Mouse (Mus musculus) liver, embryonic 14.5 days (tissue): ENCODE measurements around the gene Eng. TPM values are rescaled to one million over a fixed set of nuclear protein-coding genes. Genes with fewer than 3 reads are reported as not detected.

Experiments
- ATAC-seq: fragments of 200-750 bp; cut with Nextera tagmentation; 2 replicates; pipeline ENCODE4 v1.8.0; 2017; ENCODE audit warnings: moderate number of reproducible peaks, mild to moderate bottlenecking, moderate library complexity; ENCODE audit not compliant: insufficient read depth
- DNase-seq, 3 experiments: peaks; one replicate each; pipeline ENCODE4 v3.0.0-alpha.2; 2012 to 2013; ENCODE audit warnings: low read depth in 3 of 3, low spot score in 3 of 3
- H3K27ac ChIP-seq: fragments of 300-500 bp; sonication (generic); 2 replicates; pipeline ENCODE4 v1.5.1; 2014; ENCODE audit warnings: moderate library complexity, mild to moderate bottlenecking, control low read depth, inconsistent platforms
- H3K27me3 ChIP-seq: fragments of 300-500 bp; sonication (generic); 2 replicates; pipeline ENCODE4 v1.6.1; 2014; ENCODE audit warnings: mild to moderate bottlenecking, low read length, moderate library complexity; ENCODE audit not compliant: control insufficient read depth, insufficient read depth
- H3K36me3 ChIP-seq: fragments of 300-500 bp; sonication (generic); replicated peaks from 2 replicates; pipeline ENCODE4 v1.6.1; 2014; ENCODE audit warnings: low read depth; ENCODE audit not compliant: control insufficient read depth, insufficient read depth
- H3K4me1 ChIP-seq, 2 experiments: fragments of 200-500 bp in 1 of 2; fragments of 300-500 bp in 1 of 2; sonication (generic) in 1 of 2; replicated peaks; 2 replicates each; pipeline ENCODE4 v1.6.1; 2012 to 2014; ENCODE audit warnings: antibody characterized with exemption in 1 of 2, inconsistent platforms in 1 of 2, low read length in 1 of 2; ENCODE audit not compliant: control insufficient read depth in 2 of 2, insufficient read depth in 2 of 2
- H3K4me2 ChIP-seq: fragments of 300-500 bp; sonication (generic); 2 replicates; pipeline ENCODE4 v1.6.1; 2014; ENCODE audit warnings: low read depth, mild to moderate bottlenecking, control low read depth, moderate library complexity
- H3K4me3 ChIP-seq, 2 experiments: fragments of 200-500 bp in 1 of 2; fragments of 300-500 bp in 1 of 2; sonication (generic) in 1 of 2; 2 replicates each; pipeline ENCODE4 v1.5.1; 2012 to 2014; ENCODE audit warnings: low read depth in 2 of 2, low read length in 2 of 2, mild to moderate bottlenecking in 2 of 2, control low read depth in 1 of 2, inconsistent platforms in 1 of 2, moderate library complexity in 1 of 2; ENCODE audit not compliant: insufficient read depth in 1 of 2
- H3K9ac ChIP-seq: fragments of 300-500 bp; sonication (generic); replicated peaks from 2 replicates; pipeline ENCODE4 v1.6.1; 2014; ENCODE audit warnings: mild to moderate bottlenecking, control low read depth, moderate library complexity
- H3K9me3 ChIP-seq: fragments of 300-500 bp; sonication (generic); 2 replicates; pipeline ENCODE4 v1.6.1; 2016; ENCODE audit warnings: low read length, mixed read lengths; ENCODE audit not compliant: control insufficient read depth
- CTCF ChIP-seq: IDR thresholded peaks from 2 replicates; pipeline ENCODE4 v1.5.1; 2016; ENCODE audit warnings: antibody characterized with exemption, low read depth, control low read depth
- EP300 ChIP-seq: IDR thresholded peaks from 2 replicates; pipeline ENCODE4 v1.6.1; 2016; ENCODE audit warnings: antibody characterized with exemption, low read depth
- WGBS: fragments of 180-500 bp; shearing (Covaris S2); extraction: QIAGEN DNeasy Blood & Tissue Kit; methylation state at CpG from one replicate; pipeline ENCODE4 v1.1.7; 2014; ENCODE audit not compliant: insufficient replicate concordance; 5-methylcytosine and 5-hydroxymethylcytosine counted together
- polyA plus RNA-seq, 2 experiments: library from polyadenylated mRNA; depleted of rRNA in 1 of 2; stranded (reverse) in 1 of 2; unstranded in 1 of 2; fragments of >200 nt; fragmentation: Nextera tagmentation in 1 of 2; extraction: Ambion mirVana in 1 of 2; gene quantifications; 2 replicates each; pipeline versions ENCODE4 v1.2.1 to v1.2.3; 2012 to 2014

Gene Eng
- polyA plus RNA-seq, 2 experiments, result 13.9 to 15.4 TPM

DNA sequence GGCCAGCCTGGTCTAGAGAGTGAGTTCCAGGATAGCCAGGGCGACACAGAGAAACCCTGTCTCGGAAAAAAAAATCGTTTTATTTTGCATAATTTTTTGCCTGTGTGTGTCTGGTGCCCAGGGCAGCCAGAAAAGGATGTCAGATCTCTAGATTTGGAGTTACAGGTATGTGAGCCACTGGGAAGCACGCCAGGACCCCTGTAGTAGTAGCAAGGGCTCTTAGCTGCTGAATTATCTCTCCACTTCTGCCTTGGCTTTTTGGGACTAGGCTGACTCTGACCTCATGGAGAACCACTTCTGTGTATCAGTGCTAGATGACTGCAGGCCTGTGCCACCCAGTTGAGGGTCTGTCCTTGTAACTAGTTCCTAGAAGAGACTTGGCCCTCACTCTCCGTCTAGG is 4.6 kb upstream of the Eng start:
- H3K4me1 ChIP-seq, result peaks cover 23 to 26% of the 10 kb centered on the region in 2 experiments
- H3K9me3 ChIP-seq, result no peaks in the 10 kb centered on the region
- H3K4me2 ChIP-seq, result no peak overlapping the region
- WGBS, result 66% methylated on average over 5 of the region's 5 CpGs
- H3K4me3 ChIP-seq, result no peak overlapping the region
- no peak for DNase-seq
- TF ChIP-seq CTCF (no peak), EP300 (no peak)
- no peaks in the 10 kb centered on the region for H3K27me3 ChIP-seq
- no peak overlapping the region for H3K27ac ChIP-seq
- no peaks in the 10 kb centered on the region for H3K36me3 ChIP-seq
- H3K9ac ChIP-seq, result no peak overlapping the region
- ATAC-seq, result no peak

DNA sequence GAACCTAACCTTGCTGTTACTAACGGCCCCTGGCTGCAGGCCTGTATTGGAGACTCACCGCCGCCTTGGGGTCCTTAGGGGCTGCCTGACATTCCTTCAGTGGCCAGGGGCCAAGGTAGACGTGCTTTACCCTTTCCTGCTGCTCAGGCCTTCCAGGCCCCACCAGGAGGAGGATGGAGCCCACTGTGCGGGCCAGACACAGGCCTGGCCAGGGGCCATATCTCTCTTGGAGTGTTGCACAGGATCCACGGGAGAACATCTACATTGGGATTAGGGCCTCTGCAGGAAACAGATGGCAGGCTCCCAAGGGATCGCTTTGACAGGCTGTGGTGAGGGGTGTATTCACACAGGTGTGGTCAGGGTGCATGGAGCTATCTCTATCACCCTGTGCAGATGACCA is 3.6 kb upstream of the Eng start:
- Histone ChIP-seq H3K27me3 (no peaks in the 10 kb centered on the region), H3K36me3 (no peaks in the 10 kb centered on the region), H3K27ac (no peak overlapping the region), H3K9me3 (no peaks in the 10 kb centered on the region), H3K9ac (no peak overlapping the region), H3K4me1 (peaks cover 23 to 25% of the 10 kb centered on the region in 2 experiments), H3K4me2 (no peak overlapping the region), H3K4me3 (no peak overlapping the region)
- 63% methylated on average over 7 of the region's 7 CpGs for WGBS
- DNase-seq, result no peak
- TF ChIP-seq CTCF (no peak), EP300 (no peak)
- ATAC-seq, result no peak

DNA sequence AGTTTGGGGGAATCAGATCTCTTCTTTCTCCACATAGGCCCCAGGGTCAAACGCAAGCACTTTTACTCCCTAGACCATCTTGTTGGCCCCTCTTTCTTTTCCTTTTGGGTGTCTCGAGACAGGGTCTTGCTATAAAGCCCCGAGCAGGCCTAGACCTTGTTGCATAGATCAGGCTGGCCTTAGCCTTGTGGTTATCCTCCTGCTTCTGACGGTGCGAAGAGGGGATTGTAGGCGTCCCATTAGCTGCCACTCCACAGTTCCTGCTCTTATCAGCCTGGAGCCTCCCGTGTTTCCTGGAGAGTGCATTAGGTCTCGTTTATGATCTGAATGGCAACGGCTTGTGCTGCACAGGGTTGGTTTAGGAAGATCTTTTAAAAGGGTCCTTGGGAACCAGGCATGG is 2.3 kb upstream of the Eng start:
- 36% methylated on average over 9 of the region's 9 CpGs for WGBS
- Histone ChIP-seq H3K4me3 (no peak overlapping the region), H3K4me1 (peaks cover 23 to 25% of the 10 kb centered on the region in 2 experiments), H3K27me3 (no peaks in the 10 kb centered on the region), H3K9me3 (no peaks in the 10 kb centered on the region), H3K27ac (no peak overlapping the region; the same call in 1 of the 2 replicates), H3K9ac (no peak overlapping the region), H3K36me3 (no peaks in the 10 kb centered on the region), H3K4me2 (no peak overlapping the region)
- no peak for ATAC-seq
- TF ChIP-seq CTCF, result no peak
- TF ChIP-seq EP300, result no peak
- no peak for DNase-seq

DNA sequence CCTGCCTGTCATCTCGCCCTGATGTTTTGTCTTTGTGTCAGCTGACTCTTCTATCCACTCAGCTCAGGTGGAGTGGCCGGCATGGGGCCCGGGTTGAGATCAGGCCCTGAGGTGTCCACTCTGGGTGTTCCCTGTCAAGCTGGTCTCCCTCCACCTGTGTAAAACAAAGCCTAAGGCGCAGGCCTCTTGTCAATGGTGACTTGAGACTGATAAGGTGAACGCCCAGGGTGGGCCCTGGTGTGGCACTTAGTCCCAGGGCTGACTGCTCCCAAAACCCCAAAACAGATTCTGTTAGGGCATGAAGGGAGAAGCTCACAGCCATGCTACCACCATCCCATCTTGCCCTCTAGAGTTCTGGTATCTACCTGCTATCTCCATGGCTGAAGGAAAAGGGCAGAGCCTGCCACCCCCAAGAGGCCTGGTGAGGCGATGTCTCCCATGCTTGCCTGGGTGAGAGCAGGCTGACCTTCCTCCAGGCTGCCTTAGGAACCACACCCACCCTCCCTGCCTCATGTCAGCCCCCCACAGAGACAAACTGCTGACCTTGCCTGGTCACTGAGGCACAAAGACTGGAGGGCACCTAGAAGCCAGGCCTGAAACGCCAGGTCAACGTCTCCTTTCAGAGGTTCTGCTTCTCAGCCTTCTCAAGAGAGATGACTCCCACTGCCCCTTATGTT is 1.5 kb upstream of the Eng start:
- H3K27ac ChIP-seq, result peak overlapping the region; percentile 33

DNA sequence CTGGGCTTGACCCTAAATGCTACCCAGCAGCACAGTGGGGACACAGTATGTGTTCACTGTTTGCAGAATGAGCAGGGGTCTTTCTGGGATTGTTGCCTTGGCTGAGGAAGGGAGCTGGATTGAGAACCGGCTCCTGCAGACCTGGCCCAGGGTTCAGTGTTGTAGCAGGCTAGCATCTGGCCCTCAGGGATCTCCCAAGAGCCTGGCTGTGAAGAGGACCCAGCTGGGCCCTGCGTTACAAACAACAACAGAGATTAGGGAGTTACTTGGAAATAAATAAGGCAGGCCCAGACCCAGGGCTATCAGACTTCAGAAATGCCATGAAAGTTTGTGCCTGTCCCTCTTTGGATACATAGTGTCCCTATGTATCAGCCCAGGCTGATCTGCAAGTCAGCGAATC is 748 bp upstream of the Eng start:
- no peaks in the 10 kb centered on the region for H3K27me3 ChIP-seq
- H3K36me3 ChIP-seq, result no peaks in the 10 kb centered on the region
- H3K9me3 ChIP-seq, result no peaks in the 10 kb centered on the region
- no peak overlapping the region for H3K4me3 ChIP-seq
- ATAC-seq (0 out of 2 replicates have a peak, but pooled peaks have one; percentile 14), DNase-seq (no peak)
- WGBS, result 46% methylated on average over 3 of the region's 3 CpGs
- TF ChIP-seq EP300 (no peak), CTCF (no peak)
- peaks cover 23 to 25% of the 10 kb centered on the region in 2 experiments for H3K4me1 ChIP-seq
- H3K4me2 ChIP-seq, result peak overlapping the region; percentile 43; the same call in 1 of the 2 replicates
- no peak overlapping the region; the same call in 1 of the 2 replicates for H3K9ac ChIP-seq
- H3K27ac ChIP-seq, result peak overlapping the region; percentile 33; the same call in 1 of the 2 replicates

More for the DNA sequence above, 1.5 kb upstream of the Eng start:
- Histone ChIP-seq H3K4me1 (peaks cover 23 to 25% of the 10 kb centered on the region in 2 experiments), H3K9ac (no peak overlapping the region; the same call in 1 of the 2 replicates), H3K4me2 (peak overlapping the region; percentile 43; the same call in 1 of the 2 replicates), H3K36me3 (no peaks in the 10 kb centered on the region), H3K27me3 (no peaks in the 10 kb centered on the region), H3K4me3 (no peak overlapping the region), H3K9me3 (no peaks in the 10 kb centered on the region)
- TF ChIP-seq CTCF (no peak), EP300 (no peak)
- DNase-seq (peak in 1 of 3 experiments; percentile 31), ATAC-seq (peak; percentile 80)
- 32% methylated on average over 8 of the region's 8 CpGs for WGBS
